In the genomic region with DNA sequence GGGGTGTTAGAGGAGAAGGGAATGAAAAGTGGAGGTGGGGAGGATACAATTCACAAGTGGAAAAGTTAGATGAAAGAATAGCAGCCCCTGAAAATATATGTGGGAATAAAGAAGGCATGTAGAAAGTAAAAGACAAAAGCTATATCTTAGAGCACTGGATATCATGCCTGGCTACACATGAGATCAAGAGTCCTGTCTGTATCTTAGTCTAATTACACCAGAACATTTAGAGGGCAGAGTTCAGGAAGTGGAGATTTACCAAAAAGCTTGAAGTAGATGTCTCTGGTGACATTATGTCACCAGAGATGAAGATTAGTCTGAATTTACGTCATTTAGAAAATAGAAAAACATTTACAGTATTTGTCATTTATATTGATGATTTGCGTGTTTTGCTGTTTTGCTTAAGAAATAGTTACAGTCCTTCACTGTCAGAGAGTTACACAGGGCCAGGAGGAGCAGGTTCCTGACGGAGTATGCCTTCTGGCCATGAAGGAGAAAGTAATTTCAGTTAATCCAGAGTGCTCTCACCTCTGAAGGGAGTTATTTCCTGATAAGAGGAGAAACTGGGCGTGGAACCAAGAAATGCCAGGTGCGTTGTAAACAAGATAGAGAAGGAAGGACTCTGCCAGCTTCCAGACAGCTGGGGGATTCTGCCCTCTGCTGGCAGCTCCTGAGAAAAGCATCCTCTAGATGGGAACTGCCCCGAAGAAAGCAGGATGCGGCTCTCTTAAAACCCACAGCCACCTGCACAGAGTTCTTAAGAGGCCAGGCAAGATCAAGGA, we compare ENCODE assay signal across 9 mouse cellular contexts.
DNase-seq lines count a peak whose midpoint lies in the region; ATAC-seq and TF ChIP-seq lines count a peak whose summit lies in the region.
"Had no signal": no experiment of that assay in that cellular context is flagged by ENCODE, and none has a peak within 500 bp of the region (broad histone marks: within the 10 kb centered on the region; RNA-seq: fewer than 3 reads in every experiment).

No protein-coding gene starts in this region.

- DNase-seq in G1E (ENCODE audit: low spot score), result peak; percentile 6
- DNase-seq in brain, embryonic 14.5 days (ENCODE audit: low read depth), result peak; percentile 80
- peak; percentile 7 for DNase-seq in fat pad, adult 2 months (ENCODE audit: extremely low read depth, low read depth, low spot score)
- DNase-seq in hindbrain, embryonic 10.5 days (ENCODE audit: low spot score), result peak; percentile 57
- DNase-seq in layer of hippocampus, postnatal 10 days (ENCODE audit: low spot score in 2 of 2), result peak; percentile 66 to 76
- peak; percentile 91 for DNase-seq in lung, postnatal 36 days
- peak; percentile 48 to 70 for DNase-seq in right cerebral cortex, postnatal 10 days (ENCODE audit: low spot score in 2 of 2)
- peak; percentile 43 to 69 for DNase-seq in urinary bladder, postnatal 4 days (ENCODE audit: low spot score in 2 of 2)

- WGBS in hindbrain, embryonic 10.5 days, result 41% methylated on average over 7 of the region's 7 CpGs

- TF ChIP-seq POLR2A in brain, embryonic 14.5 days (IDR thresholded peaks at IDR 0.05; ENCODE audit: borderline replicate concordance, extremely low read depth, insufficient read depth, insufficient read length, poor library complexity, severe bottlenecking), result no peak

- H3K27me3 ChIP-seq in G1E (ENCODE audit: insufficient read depth, low read length), result no peaks in the 10 kb centered on the region
- H3K27me3 ChIP-seq in hindbrain, embryonic 10.5 days (ENCODE audit: insufficient read depth, poor library complexity, severe bottlenecking), result no peaks in the 10 kb centered on the region
- H3K27me3 ChIP-seq: limb, embryonic 12.5 days had no signal

- peak; percentile 30; the same call in 1 of the 2 replicates for TF ChIP-seq CTCF in G1E (IDR thresholded peaks at IDR 0.05; ENCODE audit: low read depth, low read length)
- TF ChIP-seq CTCF in brain, embryonic 14.5 days (IDR thresholded peaks at IDR 0.05; ENCODE audit: borderline replicate concordance, extremely low read depth, insufficient read depth, insufficient read length), result peak; percentile 88

- H3K36me3 ChIP-seq in G1E (replicated peaks), result no peaks in the 10 kb centered on the region
- no peaks in the 10 kb centered on the region for H3K36me3 ChIP-seq in hindbrain, embryonic 10.5 days

- no peak overlapping the region for H3K27ac ChIP-seq in hindbrain, embryonic 10.5 days
- H3K27ac ChIP-seq: limb, embryonic 12.5 days had no signal

- H3K4me3 ChIP-seq in G1E (ENCODE audit: low read depth, low read length), result no peak overlapping the region
- no peak overlapping the region for H3K4me3 ChIP-seq in hindbrain, embryonic 10.5 days
- H3K4me3 ChIP-seq: limb, embryonic 12.5 days had no signal

- no peaks in the 10 kb centered on the region for H3K4me1 ChIP-seq in G1E (ENCODE audit: insufficient read depth, low read depth, low read length)
- H3K4me1 ChIP-seq in hindbrain, embryonic 10.5 days (replicated peaks), result no peaks in the 10 kb centered on the region
- H3K4me1 ChIP-seq: limb, embryonic 12.5 days had no signal

- ATAC-seq in G1E (ENCODE audit: extremely low read depth, insufficient number of reproducible peaks, low FRiP score, poor library complexity, severe bottlenecking), result no peak

- no peaks in the 10 kb centered on the region for H3K9me3 ChIP-seq in G1E (replicated peaks)
- no peaks in the 10 kb centered on the region for H3K9me3 ChIP-seq in hindbrain, embryonic 10.5 days
- H3K9me3 ChIP-seq: limb, embryonic 12.5 days had no signal

Comparison
In these comparisons a context has a peak if more than half of its experiments do, and no peak if none do; other contexts are left out.
1. DNase-seq: peak in every context shown above with its lines; median percentile 91 in lung, postnatal 36 days; 80 in brain, embryonic 14.5 days; 71 in layer of hippocampus, postnatal 10 days; 59 in right cerebral cortex, postnatal 10 days; 57 in hindbrain, embryonic 10.5 days; 56 in urinary bladder, postnatal 4 days; 7 in fat pad, adult 2 months; 6 in G1E.